Comparison of ENCODE assay signal across 8 mouse cellular contexts in genomic region chr17:71102571-71103551, GRCm38 (mm10).
DNase-seq lines count a peak whose midpoint lies in the region; ATAC-seq and TF ChIP-seq lines count a peak whose summit lies in the region.

No protein-coding gene starts in this region.

- no peaks in the 10 kb centered on the region for H3K27me3 ChIP-seq in forebrain, postnatal 0 days (ENCODE audit: insufficient read depth, low read length)
- H3K27me3 ChIP-seq in forebrain, embryonic 14.5 days (replicated peaks; ENCODE audit: control insufficient read depth, insufficient read depth, low read length) = no peaks in the 10 kb centered on the region
- H3K27me3 ChIP-seq in C2C12 (ENCODE audit: control insufficient read depth, insufficient read depth, insufficient read length) = no peaks in the 10 kb centered on the region
- H3K27me3 ChIP-seq in heart, embryonic 12.5 days (replicated peaks) = no peaks in the 10 kb centered on the region
- no peaks in the 10 kb centered on the region for H3K27me3 ChIP-seq in lung, embryonic 15.5 days
- no peaks in the 10 kb centered on the region for H3K27me3 ChIP-seq in hindbrain, embryonic 16.5 days (replicated peaks; ENCODE audit: control insufficient read depth, insufficient read depth, low read length)

- H3K79me2 ChIP-seq in C2C12 (ENCODE audit: control insufficient read depth, insufficient read depth) = no peaks in the 10 kb centered on the region

- H3ac ChIP-seq in C2C12 (ENCODE audit: control insufficient read depth, insufficient read length, low read depth) = peak overlapping the region; percentile 5

- peak overlapping the region; percentile 36; the same call in 1 of the 2 replicates for H3K27ac ChIP-seq in forebrain, postnatal 0 days (ENCODE audit: low read depth, low read length)
- no peak overlapping the region for H3K27ac ChIP-seq in forebrain, embryonic 14.5 days (ENCODE audit: low read depth, low read length)
- peak overlapping the region; percentile 61 for H3K27ac ChIP-seq in heart, embryonic 12.5 days (ENCODE audit: poor library complexity, severe bottlenecking)
- H3K27ac ChIP-seq in lung, embryonic 15.5 days = peak overlapping the region; percentile 45
- no peak overlapping the region for H3K27ac ChIP-seq in hindbrain, embryonic 16.5 days (ENCODE audit: low read depth, low read length)

- H3K79me3 ChIP-seq in C2C12 (ENCODE audit: low read depth) = no peaks in the 10 kb centered on the region

- WGBS in forebrain, postnatal 0 days = 52% methylated on average over 17 of the region's 17 CpGs
- WGBS in forebrain, embryonic 14.5 days = 75% methylated on average over 17 of the region's 17 CpGs
- WGBS in heart, embryonic 12.5 days = 28% methylated on average over 17 of the region's 17 CpGs
- 20% methylated on average over 17 of the region's 17 CpGs for WGBS in lung, embryonic 15.5 days
- 52% methylated on average over 17 of the region's 17 CpGs for WGBS in hindbrain, embryonic 16.5 days

- H3K4me1 ChIP-seq in forebrain, postnatal 0 days (ENCODE audit: insufficient read depth) = peaks cover 6% of the 10 kb centered on the region; the same call in 1 of the 2 replicates
- H3K4me1 ChIP-seq in forebrain, embryonic 14.5 days (ENCODE audit: control insufficient read depth, insufficient read depth, low read length) = no peaks in the 10 kb centered on the region
- peaks cover 17% of the 10 kb centered on the region for H3K4me1 ChIP-seq in heart, embryonic 12.5 days (replicated peaks)
- H3K4me1 ChIP-seq in lung, embryonic 15.5 days = peaks cover 15% of the 10 kb centered on the region
- H3K4me1 ChIP-seq in hindbrain, embryonic 16.5 days (ENCODE audit: control insufficient read depth, insufficient read depth, low read depth, low read length) = no peaks in the 10 kb centered on the region

- H3K36me3 ChIP-seq in forebrain, postnatal 0 days (ENCODE audit: insufficient read depth) = no peaks in the 10 kb centered on the region
- H3K36me3 ChIP-seq in forebrain, embryonic 14.5 days (ENCODE audit: control insufficient read depth, insufficient read depth, low read length) = no peaks in the 10 kb centered on the region
- no peaks in the 10 kb centered on the region for H3K36me3 ChIP-seq in C2C12 (ENCODE audit: control insufficient read depth, insufficient read depth)
- H3K36me3 ChIP-seq in heart, embryonic 12.5 days = peaks cover 73% of the 10 kb centered on the region
- no peaks in the 10 kb centered on the region for H3K36me3 ChIP-seq in lung, embryonic 15.5 days
- no peaks in the 10 kb centered on the region for H3K36me3 ChIP-seq in hindbrain, embryonic 16.5 days (ENCODE audit: control insufficient read depth, insufficient read depth, low read length)

- DNase-seq in forebrain, postnatal 0 days = no peak
- no peak for DNase-seq in forebrain, embryonic 14.5 days (ENCODE audit: low spot score)
- no peak for DNase-seq in urinary bladder, postnatal 14 days (ENCODE audit: low spot score)
- DNase-seq in layer of hippocampus, postnatal 25 days (ENCODE audit: extremely low spot score in 1 of 2, low spot score in 1 of 2) = no peak

- no peak for TF ChIP-seq CTCF in forebrain, postnatal 0 days (IDR thresholded peaks at IDR 0.05; ENCODE audit: low read depth)
- TF ChIP-seq CTCF in C2C12 (IDR thresholded peaks at IDR 0.05; ENCODE audit: control insufficient read depth, insufficient read depth, insufficient read length) = no peak

- no peak overlapping the region for H3K9ac ChIP-seq in forebrain, postnatal 0 days
- H3K9ac ChIP-seq in forebrain, embryonic 14.5 days (ENCODE audit: low read length) = no peak overlapping the region
- H3K9ac ChIP-seq in heart, embryonic 12.5 days = no peak overlapping the region
- no peak overlapping the region for H3K9ac ChIP-seq in lung, embryonic 15.5 days
- H3K9ac ChIP-seq in hindbrain, embryonic 16.5 days (ENCODE audit: low read depth, low read length) = no peak overlapping the region

- H3K4me2 ChIP-seq in forebrain, postnatal 0 days (ENCODE audit: low read depth) = no peak overlapping the region
- H3K4me2 ChIP-seq in forebrain, embryonic 14.5 days (ENCODE audit: low read length) = no peak overlapping the region
- peak overlapping the region; percentile 11; the same call in 1 of the 2 replicates for H3K4me2 ChIP-seq in heart, embryonic 12.5 days
- 0 out of 2 replicates have a peak overlapping the region, but pooled peaks have one; percentile 1 for H3K4me2 ChIP-seq in lung, embryonic 15.5 days
- H3K4me2 ChIP-seq in hindbrain, embryonic 16.5 days (ENCODE audit: low read length) = no peak overlapping the region

- no peaks in the 10 kb centered on the region for H3K9me3 ChIP-seq in forebrain, postnatal 0 days (ENCODE audit: low read length)
- H3K9me3 ChIP-seq in forebrain, embryonic 14.5 days (replicated peaks; ENCODE audit: control insufficient read depth, low read length) = no peaks in the 10 kb centered on the region
- H3K9me3 ChIP-seq in heart, embryonic 12.5 days (replicated peaks) = no peaks in the 10 kb centered on the region
- no peaks in the 10 kb centered on the region for H3K9me3 ChIP-seq in lung, embryonic 15.5 days
- no peaks in the 10 kb centered on the region for H3K9me3 ChIP-seq in hindbrain, embryonic 16.5 days (ENCODE audit: control insufficient read depth, low read length)

- peak; percentile 34 for ATAC-seq in forebrain, postnatal 0 days
- ATAC-seq in forebrain, embryonic 14.5 days = no peak
- peak; percentile 67 for ATAC-seq in heart, embryonic 12.5 days (ENCODE audit: insufficient number of reproducible peaks, low FRiP score)
- ATAC-seq in lung, embryonic 15.5 days (ENCODE audit: borderline replicate concordance, extremely low read depth, low FRiP score, low TSS enrichment) = peak; percentile 75
- ATAC-seq in hindbrain, embryonic 16.5 days = no peak

- H3K4me3 ChIP-seq in forebrain, postnatal 0 days (ENCODE audit: low read depth, low read length) = no peak overlapping the region
- no peak overlapping the region for H3K4me3 ChIP-seq in forebrain, embryonic 14.5 days (ENCODE audit: low read depth, low read length)
- H3K4me3 ChIP-seq in C2C12 (ENCODE audit: insufficient read depth, poor library complexity, severe bottlenecking) = no peak overlapping the region
- no peak overlapping the region for H3K4me3 ChIP-seq in heart, embryonic 12.5 days
- H3K4me3 ChIP-seq in lung, embryonic 15.5 days = no peak overlapping the region
- H3K4me3 ChIP-seq in hindbrain, embryonic 16.5 days (ENCODE audit: low read length) = no peak overlapping the region

TF ChIP-seq in C2C12, 6 proteins besides CTCF, POLR2A, EP300 and RAD21:
- TF ChIP-seq MYOD1 (IDR thresholded peaks at IDR 0.05; ENCODE audit: control insufficient read depth, insufficient read length, low read depth) (no peak), MAX (IDR thresholded peaks at IDR 0.05) (peak; percentile 41), CEBPB (IDR thresholded peaks at IDR 0.05; ENCODE audit: low read depth) (no peak), USF1 (IDR thresholded peaks at IDR 0.05; ENCODE audit: low read depth) (peak; percentile 37), FOSL1 (IDR thresholded peaks at IDR 0.05; ENCODE audit: insufficient read depth, low read length, poor library complexity, severe bottlenecking) (no peak), MYOG (IDR thresholded peaks at IDR 0.05; ENCODE audit: control insufficient read depth, extremely low read depth, insufficient read length) (no peak)

Comparison
In these comparisons a context has a peak if more than half of its experiments do, and no peak if none do; other contexts are left out.
1. ATAC-seq: peak in forebrain, postnatal 0 days (single experiment), heart, embryonic 12.5 days (single experiment) and lung, embryonic 15.5 days (single experiment); none in forebrain, embryonic 14.5 days (single experiment) and hindbrain, embryonic 16.5 days (single experiment).
2. H3K27ac ChIP-seq: peak in forebrain, postnatal 0 days (single experiment), heart, embryonic 12.5 days (single experiment) and lung, embryonic 15.5 days (single experiment); none in forebrain, embryonic 14.5 days (single experiment) and hindbrain, embryonic 16.5 days (single experiment).
3. H3K4me2 ChIP-seq: peak in heart, embryonic 12.5 days (single experiment) and lung, embryonic 15.5 days (single experiment); none in forebrain, postnatal 0 days (single experiment), forebrain, embryonic 14.5 days (single experiment) and hindbrain, embryonic 16.5 days (single experiment).